Mouse (Mus musculus) urinary bladder, postnatal 10 days (tissue): ENCODE results near the gene Pik3ip1.

Source experiments
- DNase-seq: peaks from one replicate; pipeline ENCODE4 v3.0.0; 2022; ENCODE audit warnings: low spot score

Pik3ip1 gene

DNA sequence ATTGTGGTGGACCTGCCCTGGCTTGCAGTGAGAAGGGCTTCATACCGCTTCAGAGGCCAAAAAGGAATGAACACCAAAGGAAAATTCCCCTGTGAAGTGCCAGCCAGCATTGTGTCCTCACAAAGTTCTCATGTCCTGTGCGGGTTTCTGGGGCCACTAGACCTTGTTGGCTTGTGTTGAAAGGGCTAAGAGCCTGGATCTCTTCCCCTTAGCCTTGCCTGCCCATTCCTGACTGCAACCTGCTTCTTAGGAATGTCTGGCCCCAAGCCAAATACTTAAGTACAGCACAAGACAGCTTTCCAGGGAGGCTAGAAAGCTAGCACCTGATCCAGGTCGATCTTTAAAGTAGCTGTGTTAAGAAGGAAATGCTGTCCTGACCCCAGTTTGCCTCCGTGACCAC lies 27.4 kb upstream of the Pik3ip1 start:
- no peak for DNase-seq

GRCm38 (mm10) chr11:3305821-3306220 lies 24.4 kb upstream of the Pik3ip1 start:
- no peak for DNase-seq

GRCm38 (mm10) chr11:3307875-3308274 lies 22.3 kb upstream of the Pik3ip1 start:
- DNase-seq: no peak

DNA sequence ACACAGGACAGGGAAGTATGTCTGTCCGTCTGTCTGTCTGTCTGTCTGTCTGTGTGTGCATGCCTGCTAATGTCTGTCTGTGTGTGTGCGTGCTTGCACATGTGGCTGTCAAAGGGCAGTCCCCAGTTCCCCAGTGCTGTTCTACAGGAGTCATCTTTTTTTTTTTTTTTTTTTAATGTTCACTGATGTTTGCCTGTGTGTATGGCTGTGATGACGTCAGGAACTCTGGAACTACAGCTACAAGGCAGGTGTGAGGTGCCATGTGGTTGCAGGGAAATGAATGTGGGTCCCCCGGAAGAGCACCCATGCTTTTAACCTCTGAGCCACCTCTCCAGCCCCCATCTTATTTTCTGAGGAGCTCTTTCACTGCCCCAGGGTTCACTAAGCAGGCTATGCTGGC lies 20.3 kb upstream of the Pik3ip1 start:
- no peak for DNase-seq

DNA sequence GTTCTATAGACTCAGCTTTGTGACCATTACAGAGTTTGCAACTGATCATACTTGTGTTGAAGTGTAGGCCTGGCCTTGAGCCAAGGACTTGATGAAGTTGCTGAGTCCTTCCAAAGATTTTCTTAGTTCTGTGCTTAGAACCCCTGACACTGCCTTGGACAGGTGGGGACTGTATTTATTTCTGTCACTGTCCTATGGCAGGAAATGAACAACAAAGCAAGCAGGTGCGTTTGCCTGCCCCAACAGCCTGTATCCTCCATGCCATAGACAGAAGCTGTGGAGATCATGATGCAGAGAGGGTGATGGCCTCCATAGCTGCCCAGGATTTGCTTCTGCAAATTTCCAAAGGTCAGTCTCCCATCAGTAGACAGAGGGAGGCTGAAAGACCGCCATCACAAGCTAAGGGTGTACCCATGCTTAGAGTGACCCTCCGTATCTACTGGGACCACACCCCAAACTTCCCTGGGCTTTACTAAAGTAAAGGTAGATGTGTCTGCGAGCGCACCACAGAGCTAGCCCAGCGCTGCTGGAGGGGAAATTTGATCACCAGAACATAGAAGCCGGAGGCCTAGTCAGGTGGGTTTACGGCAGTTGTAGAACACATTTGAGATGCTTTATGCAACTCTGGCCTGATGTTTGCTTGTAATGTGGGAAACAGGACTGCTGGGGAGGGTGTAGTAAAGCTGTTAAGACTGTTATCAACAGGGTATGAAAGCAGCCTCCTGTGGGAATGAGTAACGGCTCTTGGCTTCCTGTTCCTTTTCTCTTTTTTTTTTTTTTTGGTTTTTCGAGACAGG lies 19.2 kb upstream of the Pik3ip1 start:
- DNase-seq: no peak

DNA sequence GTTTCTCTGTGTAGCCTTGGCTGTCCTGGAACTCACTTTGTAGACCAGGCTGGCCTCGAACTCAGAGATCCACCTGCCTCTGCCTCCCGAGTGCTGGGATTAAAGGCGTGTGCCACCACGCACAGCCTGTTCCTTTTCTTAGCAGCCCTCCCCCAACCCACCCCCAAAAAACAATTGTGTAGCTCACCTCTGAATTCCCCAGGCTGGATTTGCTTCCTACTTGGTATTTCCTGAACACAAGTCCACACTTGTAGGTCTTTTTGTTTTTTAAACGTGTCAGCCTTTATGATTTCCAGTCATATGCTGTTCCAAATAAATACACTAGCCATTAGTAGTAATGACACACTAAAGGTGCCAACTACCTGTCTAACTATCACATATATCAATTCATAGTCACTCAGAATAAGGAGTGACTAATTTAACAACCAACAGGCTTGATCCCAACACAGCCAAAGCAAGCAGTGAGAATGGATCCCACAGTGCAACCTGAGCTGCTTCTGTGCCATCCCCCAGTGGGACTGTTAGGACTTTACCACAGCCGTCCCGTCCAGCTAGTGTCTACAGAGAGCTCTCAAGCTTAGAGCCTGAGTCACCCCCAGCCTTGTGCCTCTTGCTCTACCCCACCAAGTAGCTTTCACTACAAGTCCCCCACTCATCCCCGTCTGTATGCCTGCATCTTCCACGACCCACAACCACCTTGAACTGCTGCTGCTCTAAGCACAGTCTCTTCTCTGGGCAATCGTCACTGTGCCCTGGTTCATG lies 18.4 kb upstream of the Pik3ip1 start:
- DNase-seq: no peak

GRCm38 (mm10) chr11:3313294-3313693 lies 16.9 kb upstream of the Pik3ip1 start:
- DNase-seq: no peak

DNA sequence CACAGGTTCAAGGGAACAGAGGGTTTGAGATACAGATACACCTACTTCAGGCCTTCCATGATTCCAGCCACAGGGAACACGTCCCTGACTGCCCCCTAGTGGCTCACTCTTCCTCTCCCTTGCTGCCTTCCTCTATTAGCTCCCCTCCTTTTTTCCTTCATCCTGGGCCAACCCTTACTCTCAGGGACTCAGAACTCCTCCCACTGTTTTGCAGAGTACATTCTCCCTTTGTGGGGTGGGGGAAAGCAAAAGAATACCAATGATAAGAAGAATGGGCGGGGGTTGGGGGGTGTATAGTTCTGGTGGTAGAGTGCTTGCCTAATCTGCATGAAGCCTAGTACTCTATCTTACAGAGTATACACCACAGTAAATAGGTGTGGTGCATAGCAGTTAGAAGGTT lies 16.1 kb upstream of the Pik3ip1 start:
- no peak for DNase-seq

GRCm38 (mm10) chr11:3318286-3318685 lies 11.9 kb upstream of the Pik3ip1 start:
- no peak for DNase-seq

DNA sequence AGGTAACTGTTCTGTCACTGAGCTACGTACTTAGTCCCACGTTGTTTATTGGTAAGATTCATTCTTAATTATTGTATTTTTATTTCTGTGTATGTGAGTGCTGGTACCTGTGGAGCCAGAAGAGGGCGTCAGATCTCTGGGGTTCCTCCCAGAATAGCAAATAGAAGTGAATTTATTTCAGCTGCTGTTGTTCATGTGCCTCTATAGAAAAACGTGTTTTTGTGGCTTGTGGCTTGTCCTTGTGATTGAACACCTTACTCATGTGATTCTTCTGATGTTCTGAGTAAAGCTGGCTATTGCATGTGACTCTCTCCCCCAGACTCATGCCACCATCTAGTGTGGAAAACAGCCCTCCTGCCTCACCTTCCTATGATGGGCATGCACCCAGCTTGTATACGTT lies 1.9 kb upstream of the Pik3ip1 start:
- no peak for DNase-seq

DNA sequence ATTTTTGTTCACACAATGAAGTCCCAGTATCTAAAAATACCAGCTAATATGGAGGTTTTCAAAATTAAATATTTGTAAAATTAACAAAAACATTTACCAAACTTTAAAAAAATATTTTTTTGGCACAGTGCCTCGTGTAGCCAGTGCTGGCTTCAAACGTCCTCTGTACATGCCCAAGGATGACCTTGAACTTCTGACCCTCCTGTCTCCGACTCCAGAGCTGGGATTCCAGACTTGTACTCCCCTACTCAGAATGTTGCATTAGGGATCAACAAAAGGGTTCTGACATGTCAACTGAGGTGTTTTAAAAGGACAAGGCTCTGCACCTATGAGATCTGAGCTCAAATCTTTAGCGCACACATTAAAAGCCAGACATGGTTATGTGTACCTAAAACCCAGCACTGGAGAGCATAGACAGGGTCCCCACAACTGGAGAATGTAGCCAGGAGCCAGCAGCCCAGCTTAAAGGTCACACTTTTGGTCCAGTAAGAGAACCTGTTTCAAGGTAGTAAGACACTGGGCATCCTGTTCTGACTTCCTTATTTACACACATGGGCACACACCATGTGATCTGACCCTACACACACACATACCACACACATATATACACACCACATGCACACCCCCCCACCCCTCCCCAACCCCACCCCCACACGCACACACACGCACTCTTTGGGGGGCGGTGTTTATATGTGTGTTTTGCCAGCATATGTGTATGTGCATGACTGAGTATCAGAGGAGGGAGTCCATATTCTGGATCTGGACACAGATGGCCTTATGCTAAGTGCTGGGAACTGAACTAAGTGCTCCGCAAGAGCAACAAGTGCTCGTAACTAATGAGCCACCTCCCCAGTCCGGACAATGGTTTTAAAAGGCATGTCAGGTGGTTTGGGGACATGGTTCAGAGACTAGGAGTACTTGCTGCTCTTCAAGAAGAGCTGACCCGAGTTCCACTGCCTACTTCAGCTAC lies 1.1 kb upstream of the Pik3ip1 start:
- no peak for DNase-seq

DNA sequence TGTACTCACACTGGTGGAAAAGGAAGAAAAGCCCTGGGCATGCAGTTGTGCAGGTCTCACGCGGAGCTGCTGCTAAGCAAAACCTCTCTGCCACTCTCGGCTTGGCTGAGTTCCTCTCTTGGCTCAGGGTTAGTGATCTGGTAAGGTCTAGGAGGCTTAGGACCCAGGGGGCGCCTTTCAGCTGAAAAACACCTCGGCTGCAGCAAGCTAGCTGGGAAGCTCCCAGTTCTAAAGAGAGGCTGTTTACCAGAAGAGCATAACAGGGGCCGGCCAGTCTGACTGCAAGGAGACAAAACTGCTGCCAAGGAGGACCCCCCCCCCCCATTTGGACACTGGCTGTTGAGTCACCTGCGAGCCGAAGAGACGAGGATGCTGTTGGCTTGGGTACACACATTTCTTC lies 365 bp downstream of the Pik3ip1 start:
- DNase-seq: peak; percentile 40

DNA sequence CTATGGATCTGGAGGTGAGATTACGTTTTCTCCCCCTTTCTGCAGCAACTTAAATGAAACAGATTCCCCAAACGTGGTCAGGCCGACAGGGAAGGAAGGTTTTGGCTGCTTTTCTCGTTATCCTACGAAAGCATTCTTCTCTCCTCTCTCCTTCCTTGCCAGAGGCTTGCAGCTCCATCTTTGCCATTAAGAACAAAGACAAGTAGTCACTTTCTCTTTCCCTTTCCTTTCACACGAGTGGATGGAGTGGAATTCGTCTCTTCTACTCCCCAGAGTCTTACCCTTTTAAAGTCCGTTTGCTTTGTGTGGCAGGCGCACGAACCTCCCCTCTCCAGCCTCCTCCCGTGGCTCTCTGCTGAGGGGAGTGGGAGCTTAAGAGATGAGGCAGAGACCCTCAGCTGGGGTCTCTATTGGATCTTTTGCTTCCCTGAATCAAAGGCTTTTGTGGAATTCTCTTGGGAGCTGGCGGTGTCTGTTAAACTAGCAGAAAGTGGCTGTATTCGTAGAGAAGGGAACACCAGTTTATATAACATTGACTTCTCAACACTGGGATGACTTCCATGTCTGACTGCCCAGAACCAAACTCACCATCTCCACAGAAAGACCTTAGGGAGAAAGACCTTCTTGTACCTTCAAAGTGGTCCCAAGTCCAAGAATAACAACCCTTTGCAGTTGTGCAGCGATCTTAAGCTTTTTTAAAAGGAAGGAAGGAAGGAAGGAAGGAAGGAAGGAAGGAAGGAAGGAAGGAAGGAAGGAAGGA lies 970 bp downstream of the Pik3ip1 start:
- DNase-seq: no peak

DNA sequence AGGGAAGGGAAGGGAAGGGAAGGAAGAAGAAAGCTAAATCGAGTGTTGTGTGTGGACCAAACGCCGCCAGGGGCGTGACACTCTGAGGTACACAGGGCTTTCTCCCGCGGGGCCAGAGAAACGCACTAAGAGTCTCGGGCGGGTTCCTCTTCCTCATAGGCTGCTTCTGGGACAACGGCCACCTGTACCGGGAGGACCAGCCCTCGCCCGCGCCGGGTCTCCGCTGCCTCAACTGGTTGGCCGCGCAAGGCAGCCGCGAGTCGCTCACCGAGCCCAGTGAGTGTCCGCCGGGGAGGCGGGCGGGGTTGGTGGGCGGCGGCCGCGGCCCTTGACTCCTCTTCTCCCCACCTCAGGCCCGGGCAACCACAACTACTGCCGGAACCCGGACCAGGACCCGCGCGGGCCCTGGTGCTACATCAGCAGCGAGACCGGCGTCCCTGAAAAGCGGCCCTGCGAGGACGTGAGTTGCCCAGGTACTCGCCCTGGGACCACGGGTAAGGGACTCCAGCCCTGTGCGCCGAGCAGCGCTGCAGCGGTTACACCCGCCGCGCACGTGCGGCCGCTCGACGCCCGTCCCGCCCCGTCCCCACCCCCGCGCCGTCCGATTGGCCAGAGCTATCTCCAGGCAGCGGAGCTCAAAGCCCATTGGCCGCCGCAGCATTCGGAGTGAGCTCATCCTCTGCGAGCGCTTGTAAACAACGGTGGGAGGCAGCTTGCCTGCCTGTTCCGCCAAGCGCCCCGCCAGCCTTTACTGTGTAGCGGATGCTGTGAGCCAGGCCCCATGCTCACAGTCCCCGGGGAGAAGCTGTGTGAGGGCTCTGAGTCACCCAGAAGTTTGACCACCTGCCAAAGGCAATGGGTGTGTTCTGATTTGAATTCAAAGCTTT lies 1.8 kb downstream of the Pik3ip1 start:
- DNase-seq: peak; percentile 86

- DNase-seq: no peak
Observed at GRCm38 (mm10) chr11:3333111-3333695, 3.0 kb downstream of the Pik3ip1 start.

DNA sequence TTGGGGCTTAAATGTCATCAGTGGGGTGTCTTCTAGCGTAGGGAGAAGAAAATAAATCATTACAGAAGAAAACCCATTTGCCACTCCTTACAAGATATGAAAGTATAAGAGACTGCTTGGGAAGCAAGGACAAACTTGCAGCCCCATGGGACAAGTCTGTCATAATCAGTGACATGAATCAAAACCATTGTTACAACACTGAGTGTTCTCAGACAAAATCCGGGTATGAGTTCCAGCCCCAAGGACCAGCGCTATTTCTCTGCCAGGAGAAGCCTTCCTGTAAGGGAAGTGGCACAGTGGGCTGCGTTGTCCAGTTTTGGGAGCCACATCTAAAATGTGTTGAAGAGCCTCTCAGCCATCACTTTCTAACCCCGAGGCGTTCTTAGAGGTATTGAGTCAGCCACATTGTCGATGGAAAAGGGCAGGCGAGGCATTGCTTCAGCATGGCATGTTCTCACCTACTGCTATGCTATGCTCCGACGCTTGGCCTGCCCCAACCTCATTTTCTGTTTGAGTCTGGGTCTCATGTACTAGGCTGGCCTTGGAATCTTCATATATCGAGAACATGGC lies 4.0 kb downstream of the Pik3ip1 start:
- DNase-seq: no peak

DNA sequence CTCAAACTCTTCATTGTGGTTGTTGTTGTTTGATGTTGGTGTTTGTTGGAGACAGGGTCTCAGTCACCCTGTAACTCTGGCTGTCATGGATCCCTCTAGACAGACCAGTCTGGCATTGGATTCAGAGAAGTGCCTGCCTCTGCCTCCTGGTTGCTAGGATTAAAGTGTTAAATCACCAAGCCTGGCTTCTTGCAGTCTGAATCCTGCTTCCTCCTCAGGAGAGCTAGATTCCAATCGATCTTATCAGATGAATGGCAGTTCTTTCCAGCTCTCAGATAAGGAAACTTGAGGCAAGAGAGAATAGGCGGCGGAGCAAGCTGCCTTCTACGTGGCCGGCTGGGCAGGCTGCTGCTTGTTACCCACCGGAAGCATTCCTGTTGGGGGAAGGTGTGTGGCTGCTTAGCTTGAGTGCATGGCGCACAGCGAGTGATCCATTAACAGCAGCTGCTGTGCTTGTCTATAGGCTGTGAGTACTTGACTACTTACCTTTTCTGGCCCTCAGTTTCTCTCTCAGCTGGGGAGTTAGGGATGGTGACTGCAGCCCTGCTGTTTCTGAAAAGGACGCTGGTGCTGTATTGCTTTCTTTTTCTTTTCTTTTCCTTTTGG lies 4.6 kb downstream of the Pik3ip1 start:
- no peak for DNase-seq

DNA sequence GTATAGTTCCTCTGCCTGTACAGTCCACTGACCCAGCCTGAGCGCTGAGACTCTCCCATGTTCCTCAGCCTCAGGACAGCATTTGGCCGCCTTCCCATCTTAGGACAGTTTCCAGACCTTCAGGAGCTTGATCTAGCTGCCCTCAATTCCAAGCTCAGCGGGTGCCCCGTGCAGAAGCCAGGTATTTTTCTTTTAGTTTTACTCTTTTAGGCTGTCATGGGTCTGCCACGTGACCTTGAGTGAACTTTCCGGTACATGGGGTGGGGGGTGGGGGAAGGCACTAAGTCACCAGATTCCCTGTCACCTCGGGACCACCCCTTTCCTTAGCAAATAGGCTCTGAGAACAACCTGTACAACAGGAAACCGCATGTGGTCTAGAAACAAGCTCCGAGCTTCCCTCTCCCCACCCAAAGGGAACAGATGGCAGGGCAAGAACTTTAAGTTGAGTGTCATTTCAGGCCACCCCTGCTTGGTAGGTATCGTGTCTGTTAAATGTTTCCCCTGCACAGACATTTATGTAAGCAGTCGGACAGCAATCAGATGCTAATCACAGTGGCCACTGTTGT lies 5.5 kb downstream of the Pik3ip1 start:
- DNase-seq: no peak

GRCm38 (mm10) chr11:3336602-3337001 lies 6.4 kb downstream of the Pik3ip1 start:
- DNase-seq: no peak
